Mouse (Mus musculus) large intestine, adult 2 months (tissue): ENCODE measurements around the gene Tns3. TPM values are rescaled to one million over a fixed set of nuclear protein-coding genes. Genes with fewer than 3 reads are reported as not detected.
"Not testable (repeated sequence)": the region's sequence is repeated elsewhere in the genome, so short reads cannot be mapped to it uniquely, and the experiment has no call there.

Experiments
- DNase-seq: peaks from one replicate; pipeline ENCODE4 v3.0.0-alpha.2; 2012; ENCODE audit warnings: low read depth, low spot score
- WGBS: fragments of 180-500 bp; shearing (Covaris S2); methylation state at CpG from one replicate; pipeline ENCODE4 v1.1.7; 2018; 5-methylcytosine and 5-hydroxymethylcytosine counted together
- polyA plus RNA-seq: library from polyadenylated mRNA; depleted of rRNA; stranded (reverse); fragments of >200 nt; gene quantifications from 2 replicates; pipeline ENCODE4 v1.2.3, GENCODE M21; 2012

Gene Tns3
- polyA plus RNA-seq, 1 experiment: 15.1 TPM

DNA sequence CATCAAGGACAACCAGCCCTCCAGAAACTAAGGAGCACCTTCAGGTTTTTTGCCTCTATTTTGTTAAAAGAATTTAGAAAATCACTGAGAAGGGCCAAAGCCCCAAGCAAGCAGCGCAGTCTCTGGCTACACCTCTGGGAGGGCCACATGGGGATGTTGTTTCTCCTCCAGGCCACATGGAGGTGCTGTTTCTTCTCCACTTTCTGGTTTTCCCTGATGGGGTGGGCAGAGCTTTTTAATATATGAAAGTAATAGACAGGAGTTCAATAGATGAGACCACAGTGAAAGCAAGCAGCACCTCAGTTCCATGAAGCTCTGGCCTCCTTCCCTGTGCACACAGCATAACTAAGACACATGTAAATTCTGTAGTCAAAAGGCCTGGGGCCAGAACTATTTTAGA lies 118.5 kb downstream of the Tns3 start:
- no peak for DNase-seq
- WGBS: 78% methylated on average over 1 of the region's 1 CpGs

DNA sequence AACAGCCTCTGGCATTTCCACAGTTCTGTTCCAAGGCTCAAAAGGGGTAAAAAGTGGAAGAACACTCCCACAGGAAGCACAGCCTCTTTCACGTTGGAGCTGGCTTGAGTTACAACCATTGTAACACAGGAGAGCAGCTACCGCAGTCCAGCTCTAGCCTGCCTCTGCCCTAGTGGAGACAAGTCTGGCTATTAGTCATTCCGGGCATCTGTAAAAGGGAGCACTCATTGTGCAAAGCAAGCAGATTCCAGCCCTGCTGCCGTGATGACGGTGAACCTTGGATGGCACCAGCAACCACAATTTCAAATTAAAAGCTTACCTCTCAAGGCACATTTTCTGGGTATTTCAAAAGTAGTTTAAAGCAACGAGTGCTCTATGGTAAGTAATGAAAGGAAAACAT lies 120.0 kb downstream of the Tns3 start:
- WGBS: 58% methylated on average over 6 of the region's 6 CpGs
- no peak for DNase-seq

DNA sequence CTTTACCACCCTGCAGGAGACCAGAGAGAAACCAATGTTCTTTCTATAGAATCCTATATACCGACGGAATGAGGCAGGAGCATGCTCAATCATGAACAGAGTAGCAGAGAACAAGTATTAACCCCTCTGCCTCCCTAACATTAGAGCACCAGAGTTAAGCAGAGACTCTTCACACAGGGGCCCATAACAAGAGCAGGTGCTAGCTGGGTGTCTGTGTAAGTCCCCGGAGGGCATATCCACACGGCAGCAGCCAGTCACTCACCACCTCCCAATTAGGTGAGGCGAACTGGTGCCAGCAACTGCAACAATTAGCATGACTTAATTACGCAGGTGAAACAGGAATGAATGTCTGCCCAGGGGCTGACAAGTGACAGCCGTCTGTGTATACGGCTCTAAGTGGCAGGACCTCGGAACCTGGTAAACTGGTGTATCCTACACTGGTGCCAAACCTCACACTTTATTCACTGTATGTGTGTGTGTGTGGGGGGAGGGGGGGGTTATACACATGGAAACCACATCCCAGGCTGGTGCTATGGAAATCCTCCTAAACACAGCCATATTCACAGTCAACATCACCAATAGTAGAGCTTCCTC lies 123.0 kb downstream of the Tns3 start:
- no peak for DNase-seq
- 83% methylated on average over 9 of the region's 9 CpGs for WGBS

DNA sequence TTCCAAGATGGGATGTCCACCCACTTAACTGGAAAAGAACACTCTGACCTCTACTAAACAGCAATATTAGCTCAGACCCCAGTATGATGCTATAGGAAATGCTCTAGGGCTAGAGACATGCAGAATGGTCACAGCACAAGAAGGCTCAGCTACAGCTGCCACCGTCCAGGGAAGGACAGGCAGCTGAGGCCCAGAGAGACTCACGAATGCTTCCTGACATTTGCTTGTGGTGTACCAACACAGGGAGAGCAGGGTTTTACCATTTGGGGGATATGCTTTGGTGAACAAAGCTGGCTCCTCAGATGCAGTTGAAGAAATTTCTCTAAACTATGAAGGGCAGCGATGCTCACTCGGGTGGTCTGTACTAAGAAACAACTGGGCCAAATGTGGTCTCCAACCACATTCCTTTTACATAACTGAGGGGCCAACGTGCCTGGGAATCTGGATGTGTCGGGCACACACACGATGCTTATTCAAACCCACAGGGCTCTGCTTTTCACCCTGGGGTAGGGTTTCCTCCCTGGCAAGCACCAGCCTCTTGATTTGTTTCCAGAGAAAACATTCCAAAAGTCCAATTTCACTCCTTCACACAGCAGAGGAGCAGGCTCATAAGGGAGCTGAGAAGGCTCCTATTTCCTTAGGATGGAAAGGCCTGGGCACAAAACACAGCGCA lies 124.6 kb downstream of the Tns3 start:
- DNase-seq: no peak

DNA sequence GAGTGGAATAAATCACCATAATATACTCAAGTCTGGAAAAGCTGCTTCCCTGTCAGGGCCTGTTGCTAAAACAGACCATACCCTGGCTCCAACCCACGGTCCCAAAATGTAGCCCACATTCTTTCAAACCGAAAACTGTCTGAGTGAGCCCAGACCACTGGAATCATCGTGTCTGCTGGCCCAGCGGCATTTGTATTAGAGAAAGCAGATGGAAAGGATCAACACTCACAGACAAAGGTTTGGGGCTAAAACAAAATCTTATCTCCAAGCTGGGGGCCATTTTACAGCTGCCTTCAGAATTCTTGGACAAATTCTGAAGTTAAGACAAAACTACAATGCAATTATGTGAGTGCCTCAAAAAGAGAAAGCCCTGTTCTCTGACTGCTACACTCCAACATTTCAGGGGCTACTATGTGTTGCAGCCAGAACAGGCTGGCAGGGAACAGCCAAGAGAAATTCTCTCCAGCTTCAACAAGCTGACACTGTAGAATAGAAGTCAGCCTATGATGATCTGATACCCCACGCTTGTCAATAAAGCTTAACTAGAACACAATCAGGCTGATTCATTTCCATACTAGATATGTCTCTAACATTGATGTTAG lies 127.2 kb downstream of the Tns3 start:
- 63% methylated on average over 5 of the region's 5 CpGs for WGBS
- DNase-seq: no peak

More for the DNA sequence above, 124.6 kb downstream of the Tns3 start:
- 71% methylated on average over 8 of the region's 8 CpGs for WGBS

DNA sequence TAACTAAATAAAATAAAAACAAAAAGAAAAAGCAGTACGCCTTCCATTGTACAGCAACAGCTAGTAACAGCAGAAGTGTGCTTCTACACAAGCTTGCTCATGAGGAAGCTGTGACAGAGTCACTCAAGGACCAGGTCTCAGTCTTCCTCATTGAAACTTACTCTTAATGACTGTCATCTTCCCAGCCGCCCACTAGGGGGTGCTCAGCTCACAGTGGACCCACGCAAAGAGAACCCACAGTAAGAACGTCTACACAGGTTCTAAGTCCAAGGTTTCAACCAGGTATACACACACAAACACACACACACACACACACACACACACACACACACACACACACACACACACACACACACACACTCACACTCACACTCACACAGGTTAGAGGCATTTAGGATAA lies 129.4 kb downstream of the Tns3 start:
- WGBS: 19% methylated on average over 4 of the region's 4 CpGs
- no peak for DNase-seq

DNA sequence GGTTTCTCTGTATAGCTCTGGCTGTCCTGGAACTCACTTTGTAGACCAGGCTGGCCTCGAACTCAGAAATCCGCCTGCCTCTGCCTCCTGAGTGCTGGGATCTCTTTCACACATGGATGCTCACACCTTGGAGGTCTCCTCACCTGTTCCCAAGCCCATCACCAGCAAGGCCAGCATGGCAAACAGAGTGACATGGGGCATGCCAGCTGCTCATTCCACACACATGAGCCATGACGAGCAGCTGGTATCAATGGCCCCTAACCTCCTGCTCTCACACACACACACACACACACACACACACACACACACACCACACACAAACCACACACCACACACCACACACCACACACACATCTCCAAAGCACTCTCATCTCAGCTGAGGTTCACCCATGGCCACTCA lies 131.6 kb downstream of the Tns3 start:
- DNase-seq: not testable (repeated sequence)
- 95% methylated on average over 3 of the region's 3 CpGs for WGBS

DNA sequence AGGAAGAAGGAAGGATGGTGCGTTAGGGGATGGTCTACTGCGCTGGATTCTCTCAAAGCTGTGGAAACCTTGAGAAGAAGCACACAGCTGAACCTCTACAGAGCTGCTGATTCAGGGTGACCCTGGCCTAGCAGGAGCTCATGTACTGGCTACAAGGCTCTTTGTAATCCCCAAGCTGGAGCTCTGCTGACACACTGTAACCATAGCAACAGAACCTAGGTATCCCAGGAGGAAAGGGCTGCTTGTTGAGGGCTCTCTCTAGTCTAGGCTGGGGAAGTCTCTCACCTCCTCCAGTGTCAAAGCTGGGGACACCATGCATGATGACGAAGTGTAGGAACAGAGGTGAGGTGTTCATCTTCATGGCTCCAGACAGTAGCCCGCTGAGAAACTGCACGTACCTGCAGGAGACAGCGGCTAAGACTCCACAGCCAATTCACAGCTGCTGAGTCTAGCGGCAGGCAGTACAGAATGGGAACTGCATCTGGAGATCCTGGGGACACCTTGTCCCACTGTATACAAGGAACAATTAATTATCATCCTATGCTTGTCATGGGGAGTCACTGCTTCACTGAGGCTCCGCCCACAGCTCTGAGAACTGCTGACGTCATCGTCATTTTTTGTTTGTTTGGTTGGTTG lies 132.1 kb downstream of the Tns3 start:
- whole genome bisulfite sequencing: 89% methylated on average over 10 of the region's 10 CpGs

DNA sequence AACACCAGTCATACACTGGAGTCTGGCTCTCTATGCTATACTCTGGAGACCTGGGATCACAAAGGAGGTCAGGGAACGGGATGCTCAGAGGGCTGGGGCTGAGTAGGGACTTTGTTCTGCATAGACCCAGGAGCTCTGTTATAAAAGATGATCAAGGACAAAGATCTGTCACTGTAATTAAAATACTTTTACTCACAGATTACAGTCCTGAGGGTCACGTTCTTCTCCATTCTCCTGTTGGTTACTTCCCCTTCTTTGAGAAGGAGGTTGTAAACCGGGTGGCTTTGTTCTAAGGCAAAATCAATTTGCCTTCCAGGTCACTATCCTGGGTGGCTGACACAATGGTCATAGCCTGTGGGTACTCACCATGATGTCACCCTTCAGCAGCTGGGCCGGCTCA lies 133.8 kb downstream of the Tns3 start:
- WGBS: 65% methylated on average over 4 of the region's 4 CpGs
- no peak for DNase-seq

More for the DNA sequence above, 132.1 kb downstream of the Tns3 start:
- DNase-seq: no peak

DNA sequence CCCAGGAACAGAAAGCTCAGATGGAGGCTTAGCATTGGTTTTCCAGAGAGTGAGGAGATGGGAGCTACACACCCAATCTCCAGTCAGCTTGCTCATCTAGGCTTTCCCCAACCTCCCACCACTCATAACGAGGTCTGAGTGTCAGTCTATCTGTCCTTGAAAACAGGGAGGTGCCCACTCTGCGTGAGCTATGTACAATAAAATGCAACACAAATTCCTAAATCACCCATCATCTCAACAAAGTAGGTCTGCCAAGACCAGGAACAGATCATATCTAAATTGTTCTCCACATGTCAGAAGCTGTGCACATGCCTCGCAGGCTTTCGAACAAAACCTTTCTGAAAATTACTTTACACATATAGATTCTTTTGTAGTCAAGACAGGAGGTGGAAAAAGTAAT lies 134.3 kb downstream of the Tns3 start:
- DNase-seq: no peak
- WGBS: 73% methylated on average over 4 of the region's 4 CpGs

DNA sequence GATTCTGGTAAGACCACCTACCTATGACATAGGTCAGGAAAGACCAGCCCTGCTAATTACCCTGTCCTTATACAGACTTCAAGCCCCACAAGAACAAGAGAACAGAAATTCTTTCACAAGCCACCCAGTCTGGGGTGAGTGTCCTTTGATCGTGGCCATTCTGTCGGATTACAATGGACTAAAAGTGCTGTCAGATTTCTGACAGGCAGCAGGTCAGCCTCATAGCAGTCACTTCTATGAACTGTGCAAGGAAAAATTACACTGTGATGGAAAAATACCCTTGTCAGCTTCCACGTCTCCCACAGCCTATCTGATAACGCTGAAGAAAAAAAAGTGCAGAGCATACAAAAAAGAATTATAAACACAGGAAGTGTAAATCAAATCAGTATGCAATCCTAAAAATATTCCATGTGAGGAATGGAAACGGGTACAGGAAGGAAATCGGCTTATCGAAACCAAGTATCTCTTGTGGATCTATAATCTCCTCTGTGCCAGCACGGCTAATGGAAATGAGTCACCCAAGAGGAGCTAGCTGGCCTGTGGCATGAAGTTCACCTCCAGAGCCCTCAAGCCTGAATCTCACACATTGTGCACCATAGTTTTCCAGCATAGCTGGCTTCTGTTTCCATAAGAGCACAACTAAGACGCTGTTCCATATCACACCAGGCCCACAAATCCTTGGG lies 138.7 kb downstream of the Tns3 start:
- no peak for DNase-seq
- whole genome bisulfite sequencing: 71% methylated on average over 9 of the region's 9 CpGs

DNA sequence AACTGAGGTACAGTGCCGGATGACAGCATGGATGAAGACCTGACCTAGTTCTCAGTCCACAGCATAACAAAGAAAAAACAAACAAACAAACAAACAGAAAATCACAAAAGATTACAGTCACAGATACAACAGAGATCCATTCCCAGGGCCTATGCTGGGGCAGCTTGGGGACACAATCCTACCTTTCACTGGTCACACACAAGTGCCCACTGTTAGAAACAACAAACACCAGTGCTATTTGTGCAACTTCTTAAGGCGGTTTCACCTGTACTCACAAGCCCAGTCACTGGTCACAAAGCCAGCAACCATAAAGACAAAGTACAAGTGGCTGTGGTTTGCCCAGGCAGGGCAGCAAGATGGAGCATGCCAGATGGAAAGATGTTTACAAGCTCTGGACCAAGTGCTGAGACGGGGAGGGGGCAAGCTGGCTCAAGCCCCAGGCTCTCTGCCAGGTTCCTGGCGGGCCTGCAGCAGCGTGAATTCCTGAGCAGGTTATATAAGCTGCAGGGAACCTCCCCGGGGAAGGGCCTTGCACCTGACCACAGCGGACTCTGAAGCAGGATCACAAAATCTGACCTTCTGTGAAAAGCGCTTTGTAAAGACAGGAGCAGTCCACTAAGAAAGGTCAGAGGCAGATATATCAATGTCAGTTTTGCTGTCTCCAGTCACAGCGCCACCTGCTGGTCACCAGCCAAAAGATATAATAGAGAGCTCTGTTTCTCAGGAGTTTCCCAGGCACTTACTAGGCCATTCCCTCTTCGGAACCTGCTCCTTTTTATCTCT lies 140.8 kb downstream of the Tns3 start:
- peak; percentile 43 for DNase-seq
- WGBS: 35% methylated on average over 10 of the region's 10 CpGs

DNA sequence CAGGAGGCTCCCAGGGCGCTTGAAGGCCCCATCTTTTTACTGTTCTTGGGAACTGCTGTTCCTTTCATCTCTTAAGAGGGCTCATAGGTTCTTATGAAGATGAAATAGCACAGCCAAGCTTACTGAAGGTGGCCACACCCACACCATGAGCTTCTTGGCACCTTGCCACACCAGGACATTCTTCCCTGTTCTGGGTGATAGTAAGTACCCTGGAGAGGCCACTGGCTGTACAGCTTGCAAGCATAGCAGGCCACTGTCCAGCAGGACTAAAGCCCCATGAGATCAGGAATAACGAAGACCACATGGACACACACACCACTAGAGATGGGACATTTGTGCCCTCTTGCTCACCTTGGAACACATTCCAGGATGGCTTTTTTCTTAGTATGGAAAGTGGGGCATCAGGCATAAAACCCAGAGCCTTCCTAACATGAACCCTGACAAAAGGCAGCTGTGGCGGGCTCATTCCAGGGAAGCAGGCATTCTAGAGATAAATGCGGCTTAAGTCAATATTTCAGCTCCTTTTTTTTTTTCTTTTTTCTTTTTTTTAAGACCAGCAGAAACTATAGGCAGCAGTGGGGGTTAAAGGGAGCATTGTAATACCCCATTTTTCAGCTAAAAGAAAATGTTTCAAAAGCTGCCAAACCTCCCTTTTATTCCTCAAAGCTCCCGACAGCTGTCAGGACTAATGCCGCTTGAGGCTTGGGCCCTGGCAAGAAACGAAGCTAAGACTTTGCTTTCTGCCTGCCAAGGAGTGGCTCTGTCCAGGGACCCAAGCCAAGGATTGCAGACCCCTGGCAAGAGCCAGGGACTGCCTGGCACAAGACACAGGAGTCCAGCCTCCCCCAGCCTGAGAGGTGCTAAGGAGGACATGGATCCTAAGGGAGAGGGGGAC lies 150.7 kb downstream of the Tns3 start:
- WGBS: 58% methylated on average over 7 of the region's 7 CpGs

DNA sequence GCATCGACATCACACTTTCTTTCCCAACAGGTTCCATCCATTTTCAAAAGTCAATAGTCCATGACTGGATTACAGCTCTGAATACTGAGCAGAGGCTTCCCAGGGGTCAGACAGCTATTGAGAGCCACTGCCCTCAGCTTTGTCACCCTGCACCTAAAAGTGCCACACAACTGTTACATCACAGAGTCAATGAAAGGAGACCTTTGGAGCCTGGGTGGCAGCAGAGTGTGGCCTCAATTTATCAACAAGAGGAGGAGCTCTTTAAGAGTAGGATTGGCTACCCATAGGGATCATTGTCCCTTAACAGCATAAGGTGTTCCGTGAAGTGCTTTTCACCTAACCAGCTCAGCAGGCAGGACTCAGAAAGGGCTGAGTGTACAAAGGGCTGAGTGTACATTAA lies 154.0 kb downstream of the Tns3 start:
- DNase-seq: peak; percentile 67
- 27% methylated on average over 2 of the region's 2 CpGs for WGBS

More for the DNA sequence above, 150.7 kb downstream of the Tns3 start:
- DNase-seq: no peak

DNA sequence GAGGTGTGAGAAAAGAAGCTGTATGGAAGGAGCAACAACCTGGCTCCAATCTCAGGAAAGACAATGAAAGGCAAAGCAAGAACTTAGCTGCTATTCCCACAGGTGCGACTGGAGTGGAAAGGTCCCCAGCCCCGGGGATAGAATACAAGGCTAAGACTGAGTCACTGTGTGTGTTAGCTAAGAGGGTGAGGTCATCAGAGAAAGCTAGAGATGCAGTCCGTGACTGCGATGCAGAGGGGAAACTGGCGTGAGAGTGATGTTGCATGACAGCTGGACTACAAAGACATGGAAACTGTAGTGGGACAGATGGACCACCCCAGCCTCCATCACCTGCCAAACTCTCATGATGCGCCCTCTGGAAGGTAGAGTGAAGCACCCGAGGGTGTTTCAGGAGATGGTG lies 154.7 kb downstream of the Tns3 start:
- DNase-seq: no peak
- 49% methylated on average over 7 of the region's 7 CpGs for WGBS

DNA sequence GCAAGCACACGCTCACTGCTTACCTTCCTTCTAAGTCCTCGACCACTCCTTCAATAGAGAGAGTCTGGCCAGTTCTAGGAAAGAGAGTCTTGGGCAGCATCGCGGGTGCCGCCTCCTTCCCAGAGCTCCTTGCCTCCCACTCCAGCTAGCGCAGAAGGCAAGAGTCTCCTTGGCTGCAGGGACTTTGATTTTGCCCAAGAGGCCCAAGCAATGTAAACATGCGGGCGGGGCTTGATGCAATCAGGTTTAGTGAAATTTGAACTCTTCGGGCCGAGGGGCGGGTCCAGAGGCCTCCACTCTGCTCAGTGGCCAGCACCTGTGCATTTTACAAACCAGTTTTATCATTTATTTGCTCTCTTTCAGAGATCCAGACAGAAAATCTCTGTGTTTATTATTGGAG lies 160.6 kb downstream of the Tns3 start:
- DNase-seq: peak; percentile 89
- 22% methylated on average over 11 of the region's 11 CpGs for WGBS

DNA sequence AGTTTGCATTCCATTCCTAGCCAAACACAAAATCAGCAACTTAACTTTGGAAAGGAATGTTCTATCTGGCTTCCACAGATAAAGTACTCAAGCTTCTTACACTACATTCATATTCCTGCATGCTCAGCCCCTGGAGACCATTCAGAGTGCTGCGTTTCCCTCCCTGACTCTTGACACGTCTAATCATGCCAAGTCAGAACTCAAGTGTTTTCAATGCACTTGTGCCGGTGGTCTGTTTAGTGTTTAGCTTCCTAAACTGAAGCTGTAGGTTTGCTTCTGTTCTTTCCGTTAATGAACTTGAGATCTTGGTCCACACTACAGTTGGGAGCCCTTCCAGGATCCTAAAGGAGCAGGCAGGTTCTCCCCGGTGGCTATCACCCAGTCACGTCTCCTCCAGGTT lies 163.5 kb downstream of the Tns3 start:
- WGBS: 78% methylated on average over 6 of the region's 6 CpGs
- no peak for DNase-seq

DNA sequence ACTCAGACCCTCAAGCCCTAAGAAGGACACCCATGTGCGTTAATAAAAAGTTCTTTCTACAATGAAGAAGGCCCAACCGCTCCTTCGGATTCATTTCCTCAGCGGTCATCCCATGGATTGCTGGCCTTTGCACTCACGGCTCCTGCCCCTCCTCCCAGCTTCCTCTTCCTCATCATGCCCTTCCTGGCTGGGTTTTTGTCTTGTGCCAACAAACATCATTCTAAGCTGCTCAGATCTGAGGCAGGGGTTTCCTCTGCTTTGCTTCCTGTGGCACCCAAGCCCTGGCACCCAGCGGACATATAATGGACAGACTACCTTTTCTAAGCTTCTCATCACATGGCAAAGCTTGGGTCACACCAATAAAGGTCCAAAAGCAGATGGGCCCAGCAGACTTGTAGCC lies 167.2 kb downstream of the Tns3 start:
- 46% methylated on average over 6 of the region's 6 CpGs for WGBS
- DNase-seq: no peak

DNA sequence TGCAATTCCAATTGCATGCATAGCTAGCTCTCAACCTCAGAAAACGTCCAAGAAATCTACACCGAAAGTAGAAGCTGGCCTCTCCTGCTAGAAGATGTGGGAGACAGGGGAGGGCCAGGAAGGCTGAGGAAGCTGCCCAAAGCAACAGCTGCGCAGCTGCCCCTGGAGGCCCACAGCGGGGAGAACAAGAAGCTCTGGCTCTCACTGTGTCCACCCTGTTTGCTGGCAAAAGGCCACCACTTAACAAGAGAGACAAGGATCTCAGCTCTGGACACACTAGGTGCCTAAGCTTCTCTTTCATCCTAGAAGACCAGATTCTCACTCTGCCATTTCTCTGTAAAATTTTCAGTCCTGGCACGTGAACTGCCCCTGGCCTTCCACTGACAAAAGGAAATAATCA lies 167.6 kb downstream of the Tns3 start:
- WGBS: 46% methylated on average over 5 of the region's 5 CpGs
- DNase-seq: no peak
